Mouse (Mus musculus): ENCODE results near the gene Agpat4.

Agpat4 gene

GRCm38 (mm10) chr17:12228001-12228400, 109.5 kb downstream of the Agpat4 start:
- 72% methylated on average over 10 of the region's 10 CpGs for WGBS

GRCm38 (mm10) chr17:12228471-12228870, 110.0 kb downstream of the Agpat4 start:
- WGBS = 74% methylated on average over 7 of the region's 7 CpGs

GRCm38 (mm10) chr17:12229756-12230155, 111.3 kb downstream of the Agpat4 start:
- WGBS = 68% methylated on average over 9 of the region's 9 CpGs

- WGBS = 44% methylated on average over 6 of the region's 6 CpGs
Observed at GRCm38 (mm10) chr17:12230167-12230566, 111.7 kb downstream of the Agpat4 start.

- WGBS = 85% methylated on average over 7 of the region's 7 CpGs
Observed at GRCm38 (mm10) chr17:12231087-12231486, 112.6 kb downstream of the Agpat4 start.

- WGBS = 88% methylated on average over 6 of the region's 6 CpGs
Observed at GRCm38 (mm10) chr17:12232724-12233123, 114.2 kb downstream of the Agpat4 start.

GRCm38 (mm10) chr17:12240701-12241100, 122.2 kb downstream of the Agpat4 start:
- 94% methylated on average over 3 of the region's 3 CpGs for WGBS

- WGBS = 90% methylated on average over 19 of the region's 19 CpGs
Observed at GRCm38 (mm10) chr17:12249783-12250504, 131.4 kb downstream of the Agpat4 start.

- 94% methylated on average over 9 of the region's 9 CpGs for WGBS
Observed at GRCm38 (mm10) chr17:12250581-12250980, 132.1 kb downstream of the Agpat4 start.

GRCm38 (mm10) chr17:12256142-12256541, 137.6 kb downstream of the Agpat4 start:
- 96% methylated on average over 11 of the region's 11 CpGs for WGBS

- WGBS = 68% methylated on average over 6 of the region's 6 CpGs
Observed at GRCm38 (mm10) chr17:12258517-12258916, 140.0 kb downstream of the Agpat4 start.

- WGBS = 92% methylated on average over 8 of the region's 8 CpGs
Observed at GRCm38 (mm10) chr17:12259957-12260356, 141.5 kb downstream of the Agpat4 start.

- 92% methylated on average over 7 of the region's 7 CpGs for WGBS
Observed at GRCm38 (mm10) chr17:12261376-12261775, 142.9 kb downstream of the Agpat4 start.

- 79% methylated on average over 2 of the region's 2 CpGs for WGBS
Observed at GRCm38 (mm10) chr17:12261887-12262286, 143.4 kb downstream of the Agpat4 start.

GRCm38 (mm10) chr17:12262851-12263250, 144.3 kb downstream of the Agpat4 start:
- WGBS = 95% methylated on average over 8 of the region's 8 CpGs

GRCm38 (mm10) chr17:12263787-12264186, 145.3 kb downstream of the Agpat4 start:
- WGBS = 86% methylated on average over 13 of the region's 13 CpGs

- WGBS = 93% methylated on average over 3 of the region's 3 CpGs
Observed at GRCm38 (mm10) chr17:12264293-12264692, 145.8 kb downstream of the Agpat4 start.

- WGBS = 43% methylated on average over 21 of the region's 21 CpGs
Observed at GRCm38 (mm10) chr17:12265969-12266925, 147.7 kb downstream of the Agpat4 start.

- WGBS = 67% methylated on average over 4 of the region's 4 CpGs
Observed at GRCm38 (mm10) chr17:12268091-12268490, 149.6 kb downstream of the Agpat4 start.

- WGBS = 69% methylated on average over 10 of the region's 10 CpGs
Observed at GRCm38 (mm10) chr17:12268538-12268937, 150.0 kb downstream of the Agpat4 start.
